Mouse (Mus musculus): ENCODE measurements around the gene Map3k20.

DNA sequence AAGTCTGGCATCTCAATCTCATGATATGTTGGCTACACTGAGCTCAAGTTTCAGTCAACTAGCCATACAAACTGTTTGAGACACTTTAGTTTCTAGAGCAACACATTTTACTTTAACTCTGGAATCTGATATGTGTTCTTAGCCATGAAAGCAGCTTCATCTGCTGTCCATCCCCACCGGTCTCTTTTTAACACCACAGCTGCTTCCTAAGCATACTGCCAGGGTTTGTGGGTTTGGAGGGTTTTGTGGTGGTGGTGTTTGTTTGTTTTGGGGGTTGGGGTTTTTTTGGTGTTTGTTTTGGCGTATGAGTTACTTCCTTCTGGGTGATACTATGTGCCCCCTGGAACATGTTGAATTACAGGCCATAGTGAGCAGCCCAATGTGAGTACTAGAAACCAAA is 35.2 kb downstream of the Map3k20 start:
- TF ChIP-seq EP300 (IDR thresholded peaks at IDR 0.05; ENCODE audit: low read depth) (no peak), CTCF (IDR thresholded peaks at IDR 0.05; ENCODE audit: low read depth) (no peak)

All from liver, embryonic 14.5 days (tissue).